Mouse (Mus musculus) brain, embryonic 14.5 days (tissue): ENCODE measurements around the gene Vegfa.

Source experiments
- CTCF ChIP-seq: fragments of 200-500 bp; IDR thresholded peaks from 2 replicates; pipeline ENCODE4 v1.5.1; 2012; ENCODE audit warnings: inconsistent platforms, mild to moderate bottlenecking, moderate library complexity, borderline replicate concordance; ENCODE audit not compliant: insufficient read depth, insufficient read length; ENCODE audit errors: extremely low read depth
- POLR2A ChIP-seq: fragments of 200-500 bp; IDR thresholded peaks from 2 replicates; pipeline ENCODE4 v1.6.1; 2012; ENCODE audit warnings: mild to moderate bottlenecking, inconsistent platforms, borderline replicate concordance; ENCODE audit not compliant: poor library complexity, insufficient read depth, insufficient read length, severe bottlenecking; ENCODE audit errors: extremely low read depth

DNA sequence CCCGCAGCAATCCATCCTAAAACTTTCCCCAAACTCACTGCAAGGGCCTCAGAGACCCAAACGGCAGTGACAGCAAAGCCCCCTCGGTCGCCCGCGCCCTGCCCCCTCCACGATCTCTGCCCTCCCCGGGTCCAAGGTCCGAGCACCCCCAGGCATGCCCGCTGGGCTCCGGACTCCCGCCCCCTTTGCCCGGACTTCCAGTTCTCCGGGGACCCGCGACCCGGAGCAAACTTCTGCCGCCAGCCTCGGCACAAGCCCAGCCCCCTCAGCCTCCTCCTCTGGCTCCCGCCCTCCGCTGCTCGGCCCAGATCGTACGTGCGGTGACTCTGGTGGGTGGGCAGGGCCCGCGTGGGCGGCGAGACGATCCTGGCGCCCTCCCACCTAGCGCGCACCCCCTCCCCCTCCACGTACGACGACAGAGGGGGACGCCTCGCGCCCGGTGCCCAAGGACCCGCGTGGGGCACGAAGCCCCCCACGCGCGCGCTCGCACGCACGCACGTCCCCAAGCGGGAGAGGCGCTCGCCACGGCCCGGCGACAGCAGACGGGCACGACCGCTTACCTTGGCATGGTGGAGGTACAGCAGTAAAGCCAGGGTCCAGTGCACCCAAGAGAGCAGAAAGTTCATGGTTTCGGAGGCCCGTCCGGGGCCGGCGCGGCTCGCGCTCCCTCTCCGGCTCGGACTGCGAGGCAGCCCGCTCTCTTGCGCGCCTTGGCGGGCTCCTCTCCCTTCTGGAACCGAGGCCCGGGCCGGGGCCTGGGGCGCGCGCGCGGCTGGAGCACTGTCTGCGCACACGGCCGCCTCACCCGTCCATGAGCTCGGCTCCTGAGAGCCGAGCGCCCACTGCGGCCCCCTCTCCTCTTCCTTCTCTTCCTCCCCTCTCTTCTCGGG lies 1.2 kb downstream of the Vegfa start:
- TF ChIP-seq CTCF (no peak), POLR2A (no peak)
